Mouse (Mus musculus): ENCODE results near the gene Minar1. TPM values are rescaled to one million over a fixed set of nuclear protein-coding genes. Genes with fewer than 3 reads are reported as not detected.

Minar1 gene
- polyA plus RNA-seq, 1 experiment from 2014 or later, result 1.9 TPM

GRCm38 (mm10) chr9:89601891-89602290 is 21.0 kb downstream of the Minar1 start:
- 93% methylated on average over 9 of the region's 9 CpGs for WGBS
- H3K4me2 ChIP-seq, result no peak overlapping the region
- no peak for ATAC-seq (replicated peaks)

GRCm38 (mm10) chr9:89600677-89601076 is 22.2 kb downstream of the Minar1 start:
- no peak for ATAC-seq (replicated peaks)
- Histone ChIP-seq H3K4me2 (no peak overlapping the region), H3K4me1 (no peaks in the 10 kb centered on the region), H3K4me3 (no peak overlapping the region), H3K9ac (no peak overlapping the region), H3K27me3 (replicated peaks) (no peaks in the 10 kb centered on the region), H3K27ac (no peak overlapping the region), H3K9me3 (no peaks in the 10 kb centered on the region), H3K36me3 (replicated peaks) (no peaks in the 10 kb centered on the region)
- WGBS, result 92% methylated on average over 7 of the region's 7 CpGs

More at GRCm38 (mm10) chr9:89601891-89602290, 21.0 kb downstream of the Minar1 start:
- Histone ChIP-seq H3K9ac (no peak overlapping the region), H3K4me1 (no peaks in the 10 kb centered on the region), H3K27ac (no peak overlapping the region), H3K4me3 (no peak overlapping the region), H3K9me3 (no peaks in the 10 kb centered on the region), H3K36me3 (replicated peaks) (no peaks in the 10 kb centered on the region), H3K27me3 (replicated peaks) (no peaks in the 10 kb centered on the region)

- H3K27ac ChIP-seq, result no peak overlapping the region
- no peak overlapping the region for H3K4me2 ChIP-seq
- no peaks in the 10 kb centered on the region for H3K4me1 ChIP-seq
- no peaks in the 10 kb centered on the region for H3K9me3 ChIP-seq
- no peak overlapping the region for H3K9ac ChIP-seq
- 78% methylated on average over 3 of the region's 3 CpGs for WGBS
- no peaks in the 10 kb centered on the region for H3K36me3 ChIP-seq (replicated peaks)
- ATAC-seq (replicated peaks), result no peak
- H3K4me3 ChIP-seq, result no peak overlapping the region
- no peaks in the 10 kb centered on the region for H3K27me3 ChIP-seq (replicated peaks)
Measured at GRCm38 (mm10) chr9:89597071-89597470, 25.9 kb downstream of the Minar1 start.

DNA sequence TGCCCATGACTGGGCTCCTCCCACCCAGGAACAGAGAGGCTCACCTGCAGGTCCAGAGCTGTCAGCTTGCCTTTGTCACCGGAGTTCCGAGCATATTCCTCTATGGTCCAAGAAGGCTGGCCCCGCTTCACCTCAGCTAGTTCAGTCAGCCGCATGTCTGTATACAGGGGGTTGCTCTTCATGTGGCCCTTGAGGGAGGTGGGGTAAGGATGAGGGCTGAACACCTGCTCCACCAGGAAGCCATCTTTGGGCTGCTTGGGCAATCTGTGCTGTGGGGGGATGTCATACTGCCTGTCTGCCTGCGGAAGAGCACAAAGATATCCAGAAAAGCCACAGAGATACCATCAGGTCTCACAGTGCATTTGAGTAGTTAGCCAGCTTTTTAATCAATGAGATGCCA is 26.5 kb downstream of the Minar1 start:
- H3K4me2 ChIP-seq, result no peak overlapping the region
- H3K4me1 ChIP-seq, result no peaks in the 10 kb centered on the region
- WGBS, result 91% methylated on average over 5 of the region's 5 CpGs
- no peak overlapping the region for H3K9ac ChIP-seq
- H3K36me3 ChIP-seq (replicated peaks), result no peaks in the 10 kb centered on the region
- no peak overlapping the region for H3K27ac ChIP-seq
- no peak for ATAC-seq (replicated peaks)
- H3K9me3 ChIP-seq, result no peaks in the 10 kb centered on the region
- H3K27me3 ChIP-seq (replicated peaks), result no peaks in the 10 kb centered on the region
- H3K4me3 ChIP-seq, result no peak overlapping the region

DNA sequence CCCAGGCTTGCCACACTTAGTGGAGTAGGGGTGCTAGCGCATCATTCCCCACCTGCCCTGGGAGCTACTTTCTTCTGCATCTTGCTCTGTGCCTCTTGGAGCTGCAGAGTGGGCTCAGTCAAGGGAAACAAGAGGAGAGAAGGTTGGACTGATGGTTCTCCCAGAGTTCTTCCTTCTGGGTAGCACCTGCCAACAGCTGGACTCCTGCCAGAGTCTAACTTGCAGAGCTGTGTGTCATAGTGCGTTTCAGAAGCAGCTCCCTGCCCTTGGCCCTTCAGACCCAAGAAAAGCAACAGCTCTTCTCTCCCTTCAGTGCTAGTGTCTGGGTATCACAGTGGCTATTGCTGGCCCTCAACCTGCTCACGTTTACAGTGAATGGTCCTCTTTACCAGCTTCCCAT is 30.5 kb downstream of the Minar1 start:
- WGBS, result 84% methylated on average over 3 of the region's 3 CpGs
- H3K4me3 ChIP-seq, result no peak overlapping the region
- no peak for ATAC-seq (replicated peaks)
- no peak overlapping the region for H3K4me2 ChIP-seq
- H3K36me3 ChIP-seq (replicated peaks), result no peaks in the 10 kb centered on the region
- no peak overlapping the region for H3K27ac ChIP-seq
- H3K9me3 ChIP-seq, result no peaks in the 10 kb centered on the region
- no peak overlapping the region for H3K9ac ChIP-seq
- no peaks in the 10 kb centered on the region for H3K4me1 ChIP-seq
- H3K27me3 ChIP-seq (replicated peaks), result no peaks in the 10 kb centered on the region

GRCm38 (mm10) chr9:89578422-89578821 is 44.5 kb downstream of the Minar1 start:
- Histone ChIP-seq H3K4me2 (no peak overlapping the region), H3K9me3 (no peaks in the 10 kb centered on the region), H3K4me1 (no peaks in the 10 kb centered on the region), H3K4me3 (no peak overlapping the region), H3K36me3 (replicated peaks) (no peaks in the 10 kb centered on the region), H3K9ac (no peak overlapping the region), H3K27me3 (replicated peaks) (no peaks in the 10 kb centered on the region), H3K27ac (no peak overlapping the region)
- 91% methylated on average over 5 of the region's 5 CpGs for WGBS
- no peak for ATAC-seq (replicated peaks)

DNA sequence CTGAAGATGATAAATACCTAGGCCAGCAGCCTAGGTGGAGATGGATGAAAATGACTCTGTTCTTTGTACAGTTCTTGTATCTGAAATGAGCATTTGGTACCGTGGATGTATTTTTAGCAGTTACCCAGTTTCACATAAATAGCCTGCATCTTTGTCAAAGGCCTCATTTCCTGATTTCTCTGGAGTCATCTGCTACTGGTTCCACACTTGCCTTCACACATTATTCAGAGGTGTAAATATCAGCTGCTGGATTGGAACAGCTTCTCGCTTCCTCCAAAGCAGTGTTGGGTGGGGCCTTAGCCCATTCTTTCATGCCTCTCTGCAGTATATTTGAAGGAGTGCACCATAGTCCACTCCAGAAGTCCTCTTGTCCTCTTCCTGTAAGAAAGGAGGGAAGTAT is 70.3 kb downstream of the Minar1 start:
- no peaks in the 10 kb centered on the region for H3K36me3 ChIP-seq (replicated peaks)
- no peaks in the 10 kb centered on the region for H3K27me3 ChIP-seq (replicated peaks)
- H3K4me2 ChIP-seq, result no peak overlapping the region
- H3K4me1 ChIP-seq, result no peaks in the 10 kb centered on the region
- no peak overlapping the region for H3K9ac ChIP-seq
- H3K4me3 ChIP-seq, result no peak overlapping the region
- no peaks in the 10 kb centered on the region for H3K9me3 ChIP-seq
- WGBS, result 92% methylated on average over 2 of the region's 2 CpGs
- ATAC-seq (replicated peaks), result no peak
- H3K27ac ChIP-seq, result no peak overlapping the region

Other genes with a start within 250 kb of the Minar1 start
- 52.7 and 58.4 TPM in 2 replicates for gene Tmed3, start 81.9 kb upstream of the Minar1 start, polyA plus RNA-seq (2015; fragmentation: Nextera tagmentation; extraction: Ambion mirVana)
- gene Ankrd34c, start 115.3 kb upstream of the Minar1 start, polyA plus RNA-seq (2015; fragmentation: Nextera tagmentation; extraction: Ambion mirVana), result 0.20 and 0.23 TPM in 2 replicates